Mouse (Mus musculus) hindbrain, embryonic 14.5 days (tissue): ENCODE results near the gene Gatc. TPM values are rescaled to one million over a fixed set of nuclear protein-coding genes. Genes with fewer than 3 reads are reported as not detected.

Source experiments
- ATAC-seq: fragments of 200-750 bp; cut with Nextera tagmentation; 2 replicates; pipeline ENCODE4 v1.8.0; 2017; ENCODE audit warnings: moderate number of reproducible peaks, mild to moderate bottlenecking, moderate TSS enrichment, moderate library complexity; ENCODE audit not compliant: low FRiP score
- DNase-seq: peaks from one replicate; pipeline ENCODE4 v3.0.0-alpha.2; 2015; ENCODE audit warnings: low spot score
- H3K27ac ChIP-seq: fragments of 300-500 bp; sonication (generic); 2 replicates; pipeline ENCODE4 v1.5.1; 2014; ENCODE audit warnings: mild to moderate bottlenecking, moderate library complexity
- H3K27me3 ChIP-seq: fragments of 300-500 bp; sonication (generic); 2 replicates; pipeline ENCODE4 v1.6.1; 2014; ENCODE audit warnings: mild to moderate bottlenecking, low read length, mixed read lengths; ENCODE audit not compliant: control insufficient read depth, insufficient read depth
- H3K36me3 ChIP-seq: fragments of 300-500 bp; sonication (generic); replicated peaks from 2 replicates; pipeline ENCODE4 v1.6.1; 2014; ENCODE audit not compliant: control insufficient read depth, insufficient read depth
- H3K4me1 ChIP-seq: fragments of 300-500 bp; sonication (generic); replicated peaks from 2 replicates; pipeline ENCODE4 v1.6.1; 2014; ENCODE audit warnings: antibody characterized with exemption, low read length, mixed read lengths; ENCODE audit not compliant: control insufficient read depth, insufficient read depth
- H3K4me2 ChIP-seq: fragments of 300-500 bp; sonication (generic); replicated peaks from 2 replicates; pipeline ENCODE4 v1.6.1; 2014; ENCODE audit warnings: mild to moderate bottlenecking, moderate library complexity
- H3K4me3 ChIP-seq: fragments of 300-500 bp; sonication (generic); replicated peaks from 2 replicates; pipeline ENCODE4 v1.5.1; 2014; ENCODE audit warnings: mild to moderate bottlenecking, low read length
- H3K9ac ChIP-seq: fragments of 300-500 bp; sonication (generic); 2 replicates; pipeline ENCODE4 v1.6.1; 2014
- H3K9me3 ChIP-seq: fragments of 300-500 bp; sonication (generic); 2 replicates; pipeline ENCODE4 v1.6.1; 2016; ENCODE audit warnings: low read length; ENCODE audit not compliant: control insufficient read depth
- WGBS: fragments of 180-500 bp; shearing (Covaris S2); extraction: QIAGEN DNeasy Blood & Tissue Kit; methylation state at CpG from one replicate; pipeline ENCODE4 v1.1.7; 2014; 5-methylcytosine and 5-hydroxymethylcytosine counted together
- polyA plus RNA-seq: library from polyadenylated mRNA; unstranded; fragments of >200 nt; fragmentation: Nextera tagmentation; extraction: Ambion mirVana; gene quantifications from 2 replicates; pipeline ENCODE4 v1.2.1, GENCODE M21; 2014

Gene Gatc
- polyA plus RNA-seq, 1 experiment from 2014 or later, result 42.2 TPM

GRCm38 (mm10) chr5:115300035-115300744, 40.8 kb downstream of the Gatc start:
- Histone ChIP-seq H3K4me1 (peaks cover 19% of the 10 kb centered on the region), H3K4me3 (peak overlapping the region; percentile 76), H3K9ac (peak overlapping the region; percentile 85), H3K27ac (peak overlapping the region; percentile 90), H3K9me3 (no peaks in the 10 kb centered on the region), H3K36me3 (peaks cover 40% of the 10 kb centered on the region), H3K27me3 (no peaks in the 10 kb centered on the region), H3K4me2 (peak overlapping the region; percentile 72)
- peak; percentile 73 for DNase-seq
- under 1% methylated on average over 46 of the region's 46 CpGs for WGBS
- ATAC-seq, result peak; percentile 1; the same call in 1 of the 2 replicates

- ATAC-seq (no peak), DNase-seq (no peak)
- no peaks in the 10 kb centered on the region for H3K9me3 ChIP-seq
- no peak overlapping the region for H3K9ac ChIP-seq
- no peak overlapping the region for H3K4me2 ChIP-seq
- H3K27me3 ChIP-seq, result no peaks in the 10 kb centered on the region
- 89% methylated on average over 10 of the region's 10 CpGs for WGBS
- no peak overlapping the region for H3K27ac ChIP-seq
- H3K4me3 ChIP-seq, result no peak overlapping the region
- peaks cover 12% of the 10 kb centered on the region for H3K4me1 ChIP-seq
- H3K36me3 ChIP-seq, result peaks cover 61% of the 10 kb centered on the region
Observed at GRCm38 (mm10) chr5:115296347-115296746, 44.6 kb downstream of the Gatc start.

GRCm38 (mm10) chr5:115294173-115294572, 46.8 kb downstream of the Gatc start:
- 94% methylated on average over 8 of the region's 8 CpGs for WGBS
- ATAC-seq (no peak), DNase-seq (no peak)
- no peaks in the 10 kb centered on the region for H3K27me3 ChIP-seq
- no peak overlapping the region for H3K27ac ChIP-seq
- H3K36me3 ChIP-seq, result peaks cover 78% of the 10 kb centered on the region
- H3K4me2 ChIP-seq, result no peak overlapping the region
- H3K4me3 ChIP-seq, result no peak overlapping the region
- H3K9ac ChIP-seq, result no peak overlapping the region
- H3K4me1 ChIP-seq, result peaks cover 6% of the 10 kb centered on the region
- no peaks in the 10 kb centered on the region for H3K9me3 ChIP-seq

- ATAC-seq (no peak), DNase-seq (no peak)
- no peak overlapping the region for H3K27ac ChIP-seq
- WGBS, result 84% methylated on average over 3 of the region's 3 CpGs
- no peak overlapping the region for H3K4me3 ChIP-seq
- peaks cover 6% of the 10 kb centered on the region for H3K4me1 ChIP-seq
- no peak overlapping the region for H3K4me2 ChIP-seq
- no peaks in the 10 kb centered on the region for H3K27me3 ChIP-seq
- H3K36me3 ChIP-seq, result peaks cover 50% of the 10 kb centered on the region
- no peaks in the 10 kb centered on the region for H3K9me3 ChIP-seq
- no peak overlapping the region for H3K9ac ChIP-seq
Observed at GRCm38 (mm10) chr5:115284735-115285134, 56.2 kb downstream of the Gatc start.

Other genes starting within 250 kb of the Gatc start
- 49.1 and 53.0 TPM in 2 replicates for gene Gm10401, start 242.9 kb downstream of the Gatc start, polyA plus RNA-seq
- gene Acads, start 221.8 kb downstream of the Gatc start, polyA plus RNA-seq, result 11.1 and 12.5 TPM in 2 replicates
- 31.2 and 39.0 TPM in 2 replicates for gene Unc119b, start 206.2 kb downstream of the Gatc start, polyA plus RNA-seq
- gene Mlec, start 183.0 kb downstream of the Gatc start, polyA plus RNA-seq, result 21.0 and 26.4 TPM in 2 replicates
- gene Cabp1, start 146.8 kb downstream of the Gatc start, polyA plus RNA-seq, result 17.7 and 22.8 TPM in 2 replicates
- 107 and 114 TPM in 2 replicates for gene Pop5, start 105.3 kb downstream of the Gatc start, polyA plus RNA-seq
- gene Rnf10, start 68.3 kb downstream of the Gatc start, polyA plus RNA-seq, result 101 and 113 TPM in 2 replicates
- gene Coq5, start 61.5 kb downstream of the Gatc start, polyA plus RNA-seq, result 52.5 and 57.6 TPM in 2 replicates
- 1,269 and 1,310 TPM in 2 replicates for gene Dynll1, start 40.2 kb downstream of the Gatc start, polyA plus RNA-seq
- 140 and 145 TPM in 2 replicates for gene Srsf9, start 14.0 kb downstream of the Gatc start, polyA plus RNA-seq
- gene Triap1, start within 50 bp of the Gatc start, polyA plus RNA-seq, result 47.6 and 50.1 TPM in 2 replicates
- gene Cox6a1, start 7.8 kb upstream of the Gatc start, polyA plus RNA-seq, result 1,199 and 1,253 TPM in 2 replicates
- gene Msi1, start 88.4 kb upstream of the Gatc start, polyA plus RNA-seq, result 59.6 and 60.2 TPM in 2 replicates
- gene Pla2g1b, start 125.1 kb upstream of the Gatc start, polyA plus RNA-seq, result 0.67 TPM in 1 of 2 replicates, not detected in the other
- 19.1 and 20.3 TPM in 2 replicates for gene Sirt4, start 143.5 kb upstream of the Gatc start, polyA plus RNA-seq
- 11.3 and 12.2 TPM in 2 replicates for gene Pxn, start 165.5 kb upstream of the Gatc start, polyA plus RNA-seq
- gene Rplp0, start 218.3 kb upstream of the Gatc start, polyA plus RNA-seq, result 952 and 1,000 TPM in 2 replicates
- gene Gcn1l1, start 224.1 kb upstream of the Gatc start, polyA plus RNA-seq, result 40.5 and 45.2 TPM in 2 replicates